Mouse (Mus musculus) forebrain, embryonic 14.5 days (tissue): Measurements from ENCODE around the gene Kpnb1. TPM values are rescaled to one million over a fixed set of nuclear protein-coding genes. Genes with fewer than 3 reads are reported as not detected.

Experiments used
- ATAC-seq: fragments of 200-750 bp; cut with Nextera tagmentation; 2 replicates; pipeline ENCODE4 v1.8.0; 2017; ENCODE audit warnings: mild to moderate bottlenecking, moderate library complexity
- DNase-seq: peaks from one replicate; pipeline ENCODE4 v3.0.0-alpha.2; 2015; ENCODE audit warnings: low spot score
- H3K27ac ChIP-seq: fragments of 300-500 bp; sonication (generic); 2 replicates; pipeline ENCODE4 v1.5.1; 2014; ENCODE audit warnings: low read depth, mild to moderate bottlenecking, control low read depth, low read length, moderate library complexity
- H3K27me3 ChIP-seq: fragments of 300-500 bp; sonication (generic); replicated peaks from 2 replicates; pipeline ENCODE4 v1.6.1; 2014; ENCODE audit warnings: low read length, control low read depth, mixed read lengths; ENCODE audit not compliant: control insufficient read depth, insufficient read depth
- H3K36me3 ChIP-seq: fragments of 300-500 bp; sonication (generic); 2 replicates; pipeline ENCODE4 v1.6.1; 2014; ENCODE audit warnings: low read length, control low read depth; ENCODE audit not compliant: control insufficient read depth, insufficient read depth
- H3K4me1 ChIP-seq: fragments of 300-500 bp; sonication (generic); 2 replicates; pipeline ENCODE4 v1.6.1; 2014; ENCODE audit warnings: antibody characterized with exemption, low read length, control low read depth; ENCODE audit not compliant: control insufficient read depth, insufficient read depth
- H3K4me2 ChIP-seq: fragments of 300-500 bp; sonication (generic); 2 replicates; pipeline ENCODE4 v1.6.1; 2014; ENCODE audit warnings: mild to moderate bottlenecking, control low read depth, low read length
- H3K4me3 ChIP-seq: fragments of 300-500 bp; sonication (generic); 2 replicates; pipeline ENCODE4 v1.5.1; 2014; ENCODE audit warnings: low read depth, low read length, control low read depth
- H3K9ac ChIP-seq: fragments of 300-500 bp; sonication (generic); 2 replicates; pipeline ENCODE4 v1.6.1; 2014; ENCODE audit warnings: mild to moderate bottlenecking, low read length, control low read depth, moderate library complexity
- H3K9me3 ChIP-seq: fragments of 300-500 bp; sonication (generic); replicated peaks from 2 replicates; pipeline ENCODE4 v1.6.1; 2016; ENCODE audit warnings: low read length, control low read depth, mixed read lengths; ENCODE audit not compliant: control insufficient read depth
- WGBS: fragments of 180-500 bp; shearing (Covaris S2); extraction: QIAGEN DNeasy Blood & Tissue Kit; methylation state at CpG from one replicate; pipeline ENCODE4 v1.1.7; 2014; 5-methylcytosine and 5-hydroxymethylcytosine counted together
- microRNA-seq: library from miRNA; unstranded; fragments of <30 nt; microRNA quantifications from one replicate; pipeline ENCODE4, GENCODE M21; 2016
- polyA plus RNA-seq: library from polyadenylated mRNA; unstranded; fragments of >200 nt; fragmentation: Nextera tagmentation; extraction: Ambion mirVana; gene quantifications from 2 replicates; pipeline ENCODE4 v1.2.1, GENCODE M21; 2014

Gene Kpnb1
- polyA plus RNA-seq, 1 experiment from 2014 or later = 41.9 TPM

GRCm38 (mm10) chr11:97115797-97116196, 71.9 kb downstream of the Kpnb1 start:
- no peak for DNase-seq
- ATAC-seq = no peak
- peaks cover 43% of the 10 kb centered on the region for H3K27me3 ChIP-seq
- H3K36me3 ChIP-seq = no peaks in the 10 kb centered on the region
- 5% methylated on average over 11 of the region's 11 CpGs for WGBS
- H3K27ac ChIP-seq = no peak overlapping the region
- H3K4me3 ChIP-seq = no peak overlapping the region
- no peak overlapping the region; the same call in 1 of the 2 replicates for H3K4me2 ChIP-seq
- no peaks in the 10 kb centered on the region for H3K9me3 ChIP-seq
- peaks cover 5% of the 10 kb centered on the region for H3K4me1 ChIP-seq
- H3K9ac ChIP-seq = no peak overlapping the region

DNA sequence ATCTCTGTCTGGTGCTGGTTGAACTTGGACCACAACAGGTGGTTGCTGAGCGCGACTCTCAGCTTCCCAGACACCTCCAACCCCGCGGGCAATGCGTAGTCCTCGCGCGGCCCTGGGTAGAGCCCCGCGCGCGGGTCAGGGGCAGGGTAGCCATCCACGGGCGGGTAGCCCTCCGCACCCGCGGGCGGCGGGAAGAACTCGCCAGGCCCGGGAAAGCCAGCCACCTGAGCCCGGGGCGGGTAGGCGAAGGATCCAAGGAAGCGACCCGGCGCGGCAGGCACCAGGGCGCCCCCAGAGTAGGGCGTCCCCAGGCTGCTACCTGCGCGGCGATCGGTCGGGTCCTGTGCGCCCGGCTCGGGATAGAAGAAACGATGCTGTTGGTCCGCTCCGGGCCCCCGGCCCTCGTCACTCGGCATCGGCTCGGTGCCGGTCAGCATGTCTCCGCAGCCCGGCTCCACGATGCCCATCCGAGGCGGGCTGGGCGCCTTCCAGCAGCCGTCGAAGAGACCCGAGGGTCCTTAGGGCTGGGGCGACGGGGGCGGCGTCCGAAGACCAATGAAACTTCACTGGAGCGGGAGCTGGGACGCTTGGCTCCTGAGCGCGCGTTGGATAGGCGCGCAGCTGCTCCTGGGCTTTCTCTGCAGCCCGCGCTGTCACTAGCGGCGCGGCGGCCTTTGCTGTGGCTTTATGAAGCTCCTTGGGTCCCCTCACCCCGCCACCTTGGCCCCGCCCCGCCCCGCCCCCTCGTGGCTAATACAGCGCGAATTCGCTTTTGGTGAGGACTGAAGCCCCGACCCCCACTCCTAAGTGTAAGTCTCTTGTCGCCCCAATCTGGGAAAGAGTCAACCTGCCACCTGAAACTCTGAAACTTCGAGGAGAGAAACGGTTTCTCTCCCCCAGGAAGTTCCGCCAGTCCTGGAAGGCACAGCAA, 72.7 kb downstream of the Kpnb1 start, which contains the start of gene Tbx21:
Gene Tbx21, minus strand, starts transcription at position 661 of the 931 bp plus-strand sequence.
- WGBS = under 1% methylated on average over 73 of the region's 87 CpGs
- ATAC-seq (no peak), DNase-seq (peak; percentile 16)
- H3K9me3 ChIP-seq = no peaks in the 10 kb centered on the region
- H3K27ac ChIP-seq = no peak within 1 kb of the TSS
- H3K27me3 ChIP-seq = peaks cover 43% of the 10 kb centered on the region
- peaks cover 5% of the 10 kb centered on the region for H3K4me1 ChIP-seq
- H3K9ac ChIP-seq = peak within 1 kb of the TSS; percentile 37; the same call in 1 of the 2 replicates
- peak within 1 kb of the TSS; percentile 31 for H3K4me3 ChIP-seq
- no peaks in the 10 kb centered on the region for H3K36me3 ChIP-seq
- peak within 1 kb of the TSS; percentile 56 for H3K4me2 ChIP-seq

- DNase-seq (no peak), ATAC-seq (no peak)
- H3K4me2 ChIP-seq = no peak overlapping the region
- H3K4me1 ChIP-seq = peaks cover 5% of the 10 kb centered on the region
- no peak overlapping the region for H3K4me3 ChIP-seq
- WGBS = 80% methylated on average over 9 of the region's 9 CpGs
- H3K9me3 ChIP-seq = no peaks in the 10 kb centered on the region
- peaks cover 43% of the 10 kb centered on the region for H3K27me3 ChIP-seq
- no peaks in the 10 kb centered on the region for H3K36me3 ChIP-seq
- H3K27ac ChIP-seq = no peak overlapping the region
- H3K9ac ChIP-seq = no peak overlapping the region
Measured at GRCm38 (mm10) chr11:97112519-97113125, 75.1 kb downstream of the Kpnb1 start.

Small RNAs within 50 kb of the gene (microRNA-seq; reads per million reads assigned to microRNA genes)
- gene Mir7235 = not detected

Other genes with a start within 250 kb of the Kpnb1 start
- 19.0 and 21.9 TPM in 2 replicates for gene Pnpo, start 243.9 kb downstream of the Kpnb1 start, polyA plus RNA-seq
- 14.3 and 14.6 TPM in 2 replicates for gene Sp2, start 204.9 kb downstream of the Kpnb1 start, polyA plus RNA-seq
- gene Sp6, start 174.5 kb downstream of the Kpnb1 start, polyA plus RNA-seq = 0.17 TPM in 1 of 2 replicates, not detected in the other
- gene Scrn2, start 157.9 kb downstream of the Kpnb1 start, polyA plus RNA-seq = 15.0 and 15.4 TPM in 2 replicates
- 4.3 and 4.5 TPM in 2 replicates for gene Lrrc46, start 146.5 kb downstream of the Kpnb1 start, polyA plus RNA-seq
- gene Mrpl10, start 146.3 kb downstream of the Kpnb1 start, polyA plus RNA-seq = 56.2 and 57.6 TPM in 2 replicates
- gene Osbpl7, start 137.3 kb downstream of the Kpnb1 start, polyA plus RNA-seq = 6.1 and 6.7 TPM in 2 replicates
- gene Tbx21, start 72.5 kb downstream of the Kpnb1 start, polyA plus RNA-seq = 0.11 and 0.13 TPM in 2 replicates
- gene Tbkbp1, start 36.4 kb downstream of the Kpnb1 start, polyA plus RNA-seq = 4.8 and 5.4 TPM in 2 replicates
- 91.3 and 97.4 TPM in 2 replicates for gene Npepps, start 92.8 kb upstream of the Kpnb1 start, polyA plus RNA-seq
- gene Mrpl45, start 127.8 kb upstream of the Kpnb1 start, polyA plus RNA-seq = 42.2 and 43.4 TPM in 2 replicates
- 0.20 and 0.34 TPM in 2 replicates for gene Gpr179, start 164.2 kb upstream of the Kpnb1 start, polyA plus RNA-seq
- gene Socs7, start 174.7 kb upstream of the Kpnb1 start, polyA plus RNA-seq = 5.7 and 5.9 TPM in 2 replicates
- 5.4 and 6.3 TPM in 2 replicates for gene Arhgap23, start 227.7 kb upstream of the Kpnb1 start, polyA plus RNA-seq